Mouse (Mus musculus) urinary bladder, postnatal 14 days (tissue): Measurements from ENCODE around the gene Trak1.

Source experiments
- DNase-seq: peaks from one replicate; pipeline ENCODE4 v3.0.0; 2021; ENCODE audit warnings: low spot score

The Trak1 gene

DNA sequence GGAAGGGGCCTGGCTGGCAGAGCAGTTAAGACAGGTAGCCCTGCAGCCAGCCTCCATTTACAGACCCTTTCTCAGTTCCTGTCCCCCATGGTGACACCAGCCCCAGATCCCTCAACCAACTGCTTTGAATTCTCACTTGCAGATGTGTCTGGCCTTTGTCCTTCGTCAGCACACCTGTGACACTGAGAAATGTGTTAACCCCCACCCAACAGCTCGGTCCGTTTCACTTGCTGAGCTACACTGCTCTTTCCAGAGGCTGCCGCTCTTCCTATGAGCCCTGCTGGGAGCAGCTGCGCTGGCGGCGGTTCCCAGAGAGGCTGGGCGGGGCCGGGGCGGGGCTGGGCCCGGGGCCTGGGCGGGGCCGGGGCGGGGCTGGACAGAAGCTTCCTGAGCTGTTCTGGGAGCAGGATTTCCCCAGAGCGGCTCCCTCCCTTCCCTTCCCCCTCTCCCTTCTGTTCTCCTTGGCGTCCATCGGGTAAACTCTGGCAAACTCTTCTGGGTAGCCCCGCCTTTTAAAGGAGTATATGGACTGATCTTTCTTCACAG lies 74.1 kb downstream of the Trak1 start:
- DNase-seq = peak; percentile 80

DNA sequence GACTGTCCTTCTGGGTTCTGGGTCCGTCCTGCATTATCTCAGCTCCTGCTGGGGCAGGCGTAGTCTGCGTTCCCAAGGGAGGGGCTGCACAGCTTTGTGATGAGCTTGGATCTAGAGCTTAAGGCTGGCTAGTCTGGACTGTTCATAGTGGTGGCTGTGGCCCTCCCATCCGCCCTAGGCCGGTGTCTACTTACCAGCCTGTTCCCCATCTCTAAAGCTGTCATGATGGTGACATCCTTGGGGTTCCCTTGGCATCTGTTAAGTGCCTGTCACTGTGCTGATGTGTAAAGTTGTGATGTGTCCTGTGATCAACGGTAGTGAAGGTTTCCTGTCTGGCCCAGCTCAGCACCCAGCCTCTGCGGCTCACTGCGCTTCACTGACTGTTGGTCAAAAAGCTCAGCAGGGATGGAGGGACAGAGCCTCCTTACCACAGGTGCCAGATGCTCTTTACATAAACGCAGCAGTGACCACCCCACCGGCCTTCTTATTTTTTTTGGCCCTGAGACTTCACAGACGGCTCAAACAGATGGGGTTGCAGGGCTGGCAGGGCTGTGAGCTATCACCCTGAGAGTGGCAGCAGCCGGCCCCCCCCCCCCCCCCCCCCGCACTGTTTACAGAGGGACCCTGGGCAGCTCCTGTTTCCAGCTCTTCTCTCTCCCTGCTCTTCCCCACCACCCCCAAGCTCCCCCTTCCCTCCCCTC lies 74.8 kb downstream of the Trak1 start:
- DNase-seq = no peak

DNA sequence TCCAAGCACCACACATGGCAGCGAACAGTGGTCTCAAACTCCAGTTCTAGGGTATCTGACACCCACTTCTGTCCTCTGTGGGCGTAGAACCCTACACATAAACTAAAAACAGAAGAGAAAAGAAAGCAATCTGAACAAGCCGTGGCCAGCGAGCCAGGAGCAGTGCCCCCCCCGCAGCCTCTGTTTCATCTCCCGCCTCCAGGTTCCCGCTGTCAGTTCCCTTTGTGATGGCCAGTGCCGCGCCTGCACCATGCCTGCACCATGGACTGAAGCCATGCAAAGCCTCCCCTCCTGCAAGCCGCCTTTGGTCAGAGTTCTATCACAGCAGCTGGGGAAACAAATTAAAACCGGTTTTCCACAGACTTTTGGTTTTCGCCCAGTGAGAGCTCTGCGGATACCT lies 75.8 kb downstream of the Trak1 start:
- no peak for DNase-seq

DNA sequence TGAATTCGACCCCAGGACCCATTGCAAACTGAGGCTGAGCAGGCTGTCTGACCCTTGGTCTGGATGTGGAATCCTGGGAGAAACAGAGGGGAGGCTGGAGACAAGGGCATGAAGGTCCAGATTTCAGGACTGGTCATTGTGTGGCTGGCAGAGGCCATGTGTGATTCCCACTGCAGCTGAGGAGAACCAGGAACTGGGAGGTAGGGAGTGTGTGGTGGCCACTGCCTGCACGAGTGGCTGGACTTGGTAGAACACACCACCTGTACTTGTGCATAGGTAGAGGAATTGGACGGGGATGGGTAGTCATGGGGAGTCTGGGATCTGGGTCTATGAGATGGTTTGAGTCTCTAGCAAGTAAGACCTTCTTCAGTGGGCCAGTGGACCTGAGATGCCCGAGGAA lies 76.2 kb downstream of the Trak1 start:
- DNase-seq = no peak

DNA sequence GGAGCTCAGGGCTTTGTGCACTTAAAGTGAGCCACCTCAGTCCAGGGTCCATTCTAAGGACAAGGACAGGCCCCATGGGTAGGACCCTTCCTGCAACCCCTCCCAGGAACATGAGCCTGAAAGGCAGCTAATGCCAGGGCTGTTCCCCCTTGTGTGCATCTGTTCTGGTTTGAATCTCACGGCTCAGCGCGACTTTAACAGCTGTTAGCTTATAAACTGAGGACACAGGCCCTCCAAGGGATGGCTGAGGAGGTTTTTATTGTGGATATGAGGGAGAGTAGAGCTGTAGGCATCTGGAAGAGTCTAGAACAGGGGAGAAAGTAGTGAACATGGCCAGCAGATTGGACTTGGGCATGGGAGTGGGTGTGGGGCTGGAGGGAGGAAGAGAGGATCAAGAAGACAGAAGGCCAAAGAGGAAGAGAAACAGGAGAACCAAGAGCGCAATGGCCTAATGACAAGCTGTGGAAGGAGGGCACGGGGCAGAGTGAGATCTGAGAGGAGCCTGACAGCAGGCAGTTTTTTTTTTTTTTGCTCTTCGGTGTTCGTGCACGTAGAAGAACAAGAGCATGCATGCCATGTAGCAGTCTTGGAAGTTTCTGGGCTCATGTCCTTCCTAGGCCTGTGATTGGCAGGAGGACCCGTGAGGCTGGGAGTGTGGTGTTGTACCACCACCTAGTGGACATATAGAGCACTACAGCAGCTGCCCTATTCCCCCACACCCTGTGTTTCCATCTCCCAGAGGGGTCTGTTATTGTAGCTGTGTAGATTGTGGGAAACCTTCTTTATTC lies 77.0 kb downstream of the Trak1 start:
- peak; percentile 48 for DNase-seq

DNA sequence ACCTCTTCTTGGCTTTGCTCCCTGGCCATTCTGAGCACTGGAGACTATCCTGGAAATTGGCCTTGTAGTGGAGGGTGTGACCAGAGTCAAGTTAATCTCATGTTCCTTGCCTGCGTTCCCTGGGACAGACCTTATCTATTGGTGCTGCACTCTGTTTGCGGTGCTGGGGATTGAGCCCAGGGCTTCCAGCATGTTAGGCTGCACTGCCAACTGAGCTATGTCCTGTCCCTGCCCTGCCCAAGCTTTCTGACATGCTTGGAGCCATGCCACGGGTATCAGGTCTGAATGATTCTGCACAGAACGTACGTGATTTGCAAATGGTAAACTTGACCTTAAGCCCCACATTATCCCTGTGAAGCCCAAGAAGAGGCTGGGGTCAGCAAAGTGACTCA lies 77.6 kb downstream of the Trak1 start:
- DNase-seq = no peak

DNA sequence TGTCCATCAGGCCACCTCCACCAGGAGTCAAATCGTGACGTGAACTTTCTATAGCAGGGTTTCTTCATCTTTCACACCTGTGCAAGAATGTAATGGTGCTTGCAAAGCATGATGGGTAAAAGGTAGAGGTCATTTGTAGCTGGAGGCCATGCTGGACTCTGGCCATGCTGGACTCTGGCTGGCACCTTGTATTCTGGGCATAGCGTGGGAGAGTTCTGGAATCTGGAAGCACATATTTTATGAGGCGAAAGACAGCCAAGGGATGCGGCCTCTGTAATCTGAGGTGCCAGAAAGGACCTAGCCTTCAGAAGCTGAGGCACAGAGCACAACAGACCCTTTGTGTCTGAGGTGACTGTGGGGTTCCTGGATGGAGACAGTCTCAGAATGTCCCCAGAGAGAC lies 78.8 kb downstream of the Trak1 start:
- DNase-seq = no peak

DNA sequence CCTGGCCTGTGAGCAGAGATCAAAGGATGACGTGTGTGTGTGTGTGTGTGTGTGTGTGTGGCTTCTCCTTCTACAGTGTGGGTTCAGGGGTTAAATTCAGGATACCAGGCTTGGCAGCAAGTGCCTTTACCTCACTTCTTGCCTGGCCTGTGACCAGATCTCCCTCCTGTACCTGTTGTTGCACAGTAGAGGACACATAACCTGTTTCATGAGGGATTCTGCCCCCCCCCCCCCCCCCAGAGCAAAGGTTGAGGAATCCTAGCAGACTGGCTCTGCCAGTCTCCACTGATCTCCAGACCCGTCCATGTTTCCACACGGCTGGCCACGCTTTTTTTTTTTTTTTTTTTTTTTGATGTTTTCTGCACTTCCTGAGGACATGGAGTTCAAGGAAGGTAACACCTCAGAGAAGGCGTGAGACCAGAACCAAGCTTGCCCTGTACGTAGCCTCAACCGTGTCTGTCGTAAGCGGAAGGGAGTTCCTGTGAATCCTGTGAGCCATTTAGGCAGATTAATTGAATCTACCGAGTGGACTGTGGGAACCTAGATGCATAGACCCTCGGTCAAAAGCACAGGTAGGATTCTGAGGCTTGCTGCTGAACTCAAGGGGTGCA lies 83.1 kb downstream of the Trak1 start:
- no peak for DNase-seq

DNA sequence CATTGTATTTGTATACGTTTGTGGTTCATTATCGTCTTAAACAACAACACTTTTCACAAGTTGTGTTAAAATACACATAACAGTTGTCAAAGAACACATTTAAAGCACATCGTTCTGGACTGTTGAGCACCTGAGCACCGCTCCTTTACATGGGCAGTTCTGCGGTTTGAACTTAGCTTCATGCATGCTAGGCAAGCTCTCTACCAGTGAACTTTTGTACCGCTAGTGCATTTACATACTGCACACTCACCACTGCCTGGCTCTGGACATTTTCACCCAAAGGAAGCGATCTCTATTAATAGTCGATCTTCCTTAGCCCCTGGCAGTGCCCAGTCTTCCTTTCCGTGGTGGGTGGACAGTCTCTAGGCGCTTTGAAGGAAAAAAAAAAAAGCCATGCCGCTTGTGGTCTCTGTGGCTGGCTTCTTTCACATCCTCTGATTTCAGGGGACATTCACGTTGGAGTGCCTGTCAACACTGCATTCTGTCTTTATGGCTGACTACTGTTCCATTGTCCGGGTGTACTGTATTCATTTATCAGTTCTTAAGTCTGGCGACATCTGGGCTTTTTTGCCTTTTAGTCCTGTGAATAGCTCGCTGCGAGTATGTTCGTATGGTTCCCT lies 84.5 kb downstream of the Trak1 start:
- no peak for DNase-seq

DNA sequence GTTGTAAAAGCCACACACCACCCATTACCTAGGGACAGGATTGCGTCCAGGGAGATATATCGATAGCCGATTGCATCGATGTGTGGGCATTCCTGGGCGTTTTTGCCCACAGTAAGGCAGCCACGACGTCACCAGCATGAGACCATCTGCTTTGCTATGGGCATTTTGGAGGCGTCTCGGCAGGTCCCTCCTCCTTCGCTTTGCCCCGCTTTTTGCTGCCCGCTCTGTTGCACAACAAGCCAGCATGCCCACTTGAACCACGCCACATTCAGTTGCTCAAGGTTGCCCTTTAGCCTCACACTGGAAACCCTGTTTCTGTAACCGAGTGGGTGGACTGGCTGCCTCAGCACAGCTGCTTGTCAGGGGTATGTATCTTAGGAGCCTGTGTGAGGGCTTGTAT lies 85.3 kb downstream of the Trak1 start:
- no peak for DNase-seq

DNA sequence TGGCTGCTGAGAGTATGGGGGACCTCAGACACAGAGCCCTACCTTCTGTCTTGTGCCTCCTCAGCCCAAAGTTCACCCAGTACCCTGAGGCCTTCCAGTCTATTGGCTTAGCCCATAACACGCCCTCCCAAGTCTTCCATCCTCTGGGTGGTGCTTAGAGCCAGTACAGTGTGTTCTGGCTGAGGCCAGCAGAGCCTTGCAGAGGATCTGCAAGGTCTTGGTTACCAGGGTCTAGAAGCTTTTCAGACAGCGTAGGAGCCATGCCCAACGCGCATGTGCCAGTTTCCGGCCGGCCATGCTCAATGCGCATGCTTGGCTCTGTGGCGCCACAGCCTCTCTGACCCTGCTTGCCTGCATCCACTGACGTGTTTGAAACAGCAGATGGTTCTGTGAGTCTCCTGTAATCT lies 85.9 kb downstream of the Trak1 start:
- DNase-seq = no peak

DNA sequence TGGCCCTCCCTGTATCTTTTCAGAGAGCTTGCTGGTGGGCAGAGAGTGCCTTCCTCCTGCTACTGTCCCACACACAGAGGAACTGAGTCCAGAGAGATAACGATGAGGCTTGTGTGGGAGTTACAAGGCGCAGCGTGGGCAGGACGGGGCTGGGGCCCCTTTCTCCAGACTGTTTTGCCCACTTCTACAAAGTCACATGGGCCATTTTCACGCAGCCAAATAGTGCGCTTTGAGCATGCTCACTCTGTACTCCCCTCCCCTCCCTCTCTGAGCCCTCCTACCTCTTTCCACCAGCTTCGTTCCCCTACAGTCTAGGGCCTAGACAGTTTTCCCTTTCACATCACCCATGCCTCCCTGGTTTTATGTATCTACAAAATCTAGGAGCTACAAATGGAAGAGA lies 87.3 kb downstream of the Trak1 start:
- no peak for DNase-seq

DNA sequence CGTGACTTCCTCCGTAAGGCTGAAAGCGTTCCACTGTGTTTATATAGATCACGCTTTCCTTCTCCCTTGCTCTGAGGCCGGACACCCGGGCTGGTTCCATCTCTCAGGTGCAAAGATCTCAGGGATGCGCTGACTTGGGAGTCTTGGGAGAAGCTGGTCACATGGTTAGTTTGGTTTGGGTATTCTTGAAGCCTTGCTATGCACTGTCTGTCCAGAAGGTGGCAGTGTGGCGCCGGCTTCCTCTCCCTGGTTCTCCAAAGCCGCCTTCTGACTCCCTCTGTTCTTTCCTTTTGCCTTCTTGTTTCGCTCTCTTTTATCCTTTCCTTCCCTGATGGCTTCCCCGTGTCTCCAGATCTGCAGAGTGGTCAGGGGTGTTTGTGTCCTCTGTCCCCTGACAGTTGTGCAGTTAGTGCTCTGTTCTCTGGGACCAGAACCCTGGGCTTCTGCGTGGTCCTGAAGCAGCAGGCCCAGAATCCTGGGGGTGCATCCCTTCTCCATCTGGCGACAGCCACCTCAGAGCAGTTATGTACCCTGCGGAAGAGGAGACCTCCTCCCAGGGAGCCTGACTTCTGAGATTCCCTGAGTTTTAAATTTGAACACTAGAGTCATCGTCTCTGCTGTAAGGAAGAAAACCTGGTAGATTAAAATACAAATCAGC lies 87.9 kb downstream of the Trak1 start:
- DNase-seq = peak; percentile 82

DNA sequence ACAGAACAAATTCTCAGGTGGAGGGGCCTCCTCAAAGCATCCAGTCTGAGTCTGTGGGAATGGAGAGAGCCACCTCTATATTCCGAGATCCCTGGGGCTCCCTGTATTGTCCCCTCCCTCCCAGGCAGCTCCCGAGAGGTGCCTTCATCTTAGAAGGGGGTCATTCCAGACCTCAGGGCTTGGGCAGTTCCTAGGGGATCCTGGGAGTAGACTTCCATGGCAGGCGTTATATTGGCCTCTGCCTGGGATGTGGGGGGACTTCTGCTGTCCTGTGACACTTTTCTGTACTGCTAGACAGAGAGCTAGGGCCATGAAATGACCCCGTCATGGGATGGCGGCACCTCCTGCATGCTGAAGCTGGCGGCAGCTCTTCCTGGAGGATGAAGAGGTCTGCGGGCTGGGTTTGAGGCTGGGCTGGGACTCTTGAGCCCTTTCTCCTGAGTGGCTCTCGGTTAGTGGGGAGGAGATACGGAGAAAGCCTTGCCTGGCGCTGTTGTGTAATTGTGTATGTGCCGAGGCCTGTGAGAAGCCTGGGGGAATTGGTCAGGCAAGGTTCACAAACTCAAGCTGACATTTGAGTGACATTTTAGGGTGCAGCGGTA lies 88.5 kb downstream of the Trak1 start:
- DNase-seq = no peak

DNA sequence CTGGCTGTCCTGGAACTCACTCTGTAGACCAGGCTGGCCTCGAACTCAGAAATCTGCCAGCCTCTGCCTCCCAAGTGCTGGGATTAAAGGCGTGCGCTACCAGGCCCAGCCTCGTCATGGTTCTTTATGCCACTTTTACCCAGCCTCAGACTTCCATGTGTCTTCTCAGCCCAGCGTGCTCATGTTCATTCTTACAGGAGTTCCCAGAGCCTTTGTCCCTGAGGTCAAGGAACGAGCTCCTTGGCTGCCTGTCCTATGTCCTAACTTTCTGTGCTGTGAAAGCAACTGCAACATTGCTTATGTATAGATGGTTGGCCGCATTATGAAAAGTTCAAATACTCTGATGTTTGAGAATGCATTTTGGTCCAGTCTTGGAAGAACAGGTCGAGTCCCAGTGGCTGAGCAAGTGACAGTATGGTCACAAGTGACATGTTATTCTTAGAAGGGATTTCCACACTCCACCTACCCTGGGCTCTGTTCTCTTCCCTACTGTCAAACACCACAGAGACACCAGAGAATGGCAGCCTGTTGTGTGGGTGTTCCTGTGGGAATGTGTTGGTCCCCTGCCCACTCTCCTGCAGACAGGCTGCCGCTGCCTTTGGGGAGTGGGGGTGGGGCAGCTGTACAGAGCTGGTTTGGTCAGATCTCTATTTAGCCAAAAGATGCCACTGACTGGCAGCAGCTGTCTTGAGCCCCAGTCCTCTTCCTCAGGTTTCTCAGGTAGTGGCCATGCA lies 90.4 kb downstream of the Trak1 start:
- DNase-seq = no peak

DNA sequence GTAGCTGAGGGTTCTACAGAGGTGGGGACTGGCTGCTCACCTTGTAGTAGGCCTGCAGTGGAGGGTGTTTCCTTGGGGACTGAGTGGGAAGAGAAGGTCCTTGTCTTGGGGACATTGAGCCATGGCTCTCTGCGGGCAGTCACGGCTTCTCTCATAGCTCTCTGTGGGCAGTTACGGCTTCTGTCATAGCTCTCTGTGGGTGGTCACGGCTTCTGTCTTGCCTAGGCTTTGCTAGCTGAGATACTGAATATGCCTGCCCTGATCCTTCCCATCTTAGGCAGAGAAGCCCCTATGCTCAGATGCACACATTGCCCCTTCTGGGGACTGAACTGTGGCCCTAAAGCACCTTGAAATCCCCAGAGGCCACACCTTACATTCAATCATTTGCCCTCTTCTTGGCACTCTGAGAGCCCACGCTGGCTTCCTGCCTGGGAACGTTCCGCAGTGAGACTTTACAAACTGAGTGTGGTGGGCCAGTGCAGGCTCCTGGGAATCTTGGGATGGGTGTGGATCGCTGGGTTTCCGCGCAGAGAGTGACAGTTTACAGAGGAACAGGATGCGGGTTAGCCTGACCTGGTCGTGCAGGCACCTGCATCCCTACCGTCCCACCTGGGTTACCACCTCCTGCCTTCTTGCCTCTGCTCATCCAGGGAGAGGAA lies 91.1 kb downstream of the Trak1 start:
- no peak for DNase-seq

DNA sequence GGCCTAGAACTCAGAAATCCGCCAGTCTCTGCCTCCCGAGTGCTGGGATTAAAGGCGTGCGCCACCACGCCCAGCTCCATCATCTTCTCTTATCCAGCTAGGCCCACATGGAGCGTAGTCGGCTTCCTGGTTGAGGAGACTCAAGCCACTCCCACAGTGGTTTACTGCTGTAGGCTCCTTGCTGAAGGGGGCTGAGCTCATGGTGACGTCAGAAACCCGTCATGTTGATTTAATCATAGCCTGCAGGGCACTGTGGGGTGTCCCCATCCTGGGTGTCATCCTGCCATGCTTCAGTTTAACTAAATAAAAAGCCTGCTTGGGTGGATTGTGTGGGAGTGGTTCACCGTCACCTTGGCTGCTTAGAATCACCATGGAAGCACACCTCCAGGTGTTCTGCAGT lies 92.0 kb downstream of the Trak1 start:
- no peak for DNase-seq

DNA sequence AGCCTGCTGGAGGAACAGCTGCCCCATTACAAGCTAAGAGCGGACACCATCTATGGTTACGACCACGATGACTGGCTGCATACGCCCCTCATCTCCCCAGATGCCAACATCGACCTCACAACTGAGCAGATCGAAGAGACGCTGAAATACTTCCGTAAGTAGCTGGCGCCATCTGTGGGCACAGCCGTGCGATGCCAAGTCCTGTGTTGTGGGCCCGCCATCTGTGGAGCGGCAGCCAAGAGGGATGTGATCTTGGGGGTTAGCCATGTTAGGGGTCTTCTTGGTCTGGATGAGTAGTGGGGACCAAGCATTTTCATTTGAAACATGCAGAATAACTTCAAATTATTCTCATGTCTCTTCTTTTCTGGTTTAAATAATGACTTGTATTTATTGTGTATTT lies 94.6 kb downstream of the Trak1 start:
- no peak for DNase-seq

DNA sequence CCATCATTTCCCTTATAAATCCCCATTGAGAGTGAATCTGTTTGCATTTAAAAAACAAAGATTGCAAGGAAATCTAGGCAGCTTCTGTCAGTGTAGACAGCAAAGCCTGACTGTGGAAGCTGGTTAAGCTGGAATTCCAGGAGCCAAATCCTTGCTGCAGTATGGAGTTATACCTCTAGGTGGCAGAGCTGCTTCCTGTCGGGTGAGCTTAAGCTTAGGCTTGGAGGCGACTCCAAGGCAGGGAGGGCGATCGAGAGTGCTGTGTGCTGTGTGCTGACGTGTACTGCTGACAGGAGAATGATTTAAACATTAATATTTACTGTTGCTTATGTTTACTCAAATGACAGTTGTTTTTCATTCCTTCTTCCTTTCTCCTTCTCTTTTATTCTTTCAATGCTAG lies 95.1 kb downstream of the Trak1 start:
- DNase-seq = peak; percentile 77

DNA sequence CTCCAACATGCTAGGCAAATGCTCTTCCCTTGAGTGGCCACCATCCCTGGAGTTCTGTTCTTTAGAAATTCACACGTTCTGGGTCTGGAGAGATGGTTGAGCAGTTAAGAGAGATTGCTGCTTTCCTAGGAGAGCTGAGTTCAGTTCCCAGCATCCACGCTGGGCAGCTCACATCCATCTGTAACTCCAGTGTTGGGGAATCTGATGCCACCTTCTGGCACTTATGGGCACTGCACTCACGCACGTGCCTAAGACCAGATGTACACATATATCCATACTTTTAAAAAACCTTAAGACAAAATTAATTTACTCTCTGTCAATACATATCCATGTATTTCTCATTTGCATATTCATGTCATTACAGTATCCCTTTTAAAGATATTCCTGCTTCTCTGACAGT lies 95.8 kb downstream of the Trak1 start:
- no peak for DNase-seq
